Mouse (Mus musculus) erythroid progenitor cell, adult 5-6 weeks (primary cell): Measurements from ENCODE around the gene Nkapd1. TPM values are rescaled to one million over a fixed set of nuclear protein-coding genes. Genes with fewer than 3 reads are reported as not detected.

Experiments used
- total RNA-seq, 2 experiments: library from RNA; stranded (forward) in 1 of 2; stranded (reverse) in 1 of 2; fragments of 150-400 nt in 1 of 2; fragments of 186-747, 209-891 nt in 1 of 2; gene quantifications; 2 replicates each; pipeline versions ENCODE4 v1.2.3 to v1.2.4; 2015 to 2017; ENCODE audit warnings: low replicate concordance in 2 of 2

Gene Nkapd1
- total RNA-seq, 2 experiments from 2014 or later, result 7.2 to 11.3 TPM

Other genes starting within 250 kb of the Nkapd1 start
- not detected in 2 replicates for gene Plet1, start 122.9 kb downstream of the Nkapd1 start, total RNA-seq (2015; ENCODE audit: low replicate concordance)
- gene Plet1, start 122.9 kb downstream of the Nkapd1 start, total RNA-seq (2017; ENCODE audit: low replicate concordance), result not detected in 2 replicates
- gene Pts, start 88.7 kb downstream of the Nkapd1 start, total RNA-seq (2015; ENCODE audit: low replicate concordance), result 37.3 and 40.0 TPM in 2 replicates
- gene Pts, start 88.7 kb downstream of the Nkapd1 start, total RNA-seq (2017; ENCODE audit: low replicate concordance), result 3.7 and 17.7 TPM in 2 replicates
- gene Il18, start 62.6 kb downstream of the Nkapd1 start, total RNA-seq (2015; ENCODE audit: low replicate concordance), result 10.8 and 13.8 TPM in 2 replicates
- gene Il18, start 62.6 kb downstream of the Nkapd1 start, total RNA-seq (2017; ENCODE audit: low replicate concordance), result 1.1 and 11.3 TPM in 2 replicates
- not detected in 2 replicates for gene Bco2, start 62.3 kb downstream of the Nkapd1 start, total RNA-seq (2015; ENCODE audit: low replicate concordance)
- gene Bco2, start 62.3 kb downstream of the Nkapd1 start, total RNA-seq (2017; ENCODE audit: low replicate concordance), result not detected in 2 replicates
- gene Tex12, start 56.1 kb downstream of the Nkapd1 start, total RNA-seq (2015; ENCODE audit: low replicate concordance), result not detected in 2 replicates
- not detected in 2 replicates for gene Tex12, start 56.1 kb downstream of the Nkapd1 start, total RNA-seq (2017; ENCODE audit: low replicate concordance)
- 79.6 and 82.2 TPM in 2 replicates for gene Sdhd, start 13.7 kb downstream of the Nkapd1 start, total RNA-seq (2015; ENCODE audit: low replicate concordance)
- 43.1 and 59.0 TPM in 2 replicates for gene Sdhd, start 13.7 kb downstream of the Nkapd1 start, total RNA-seq (2017; ENCODE audit: low replicate concordance)
- gene Timm8b, start 13.6 kb downstream of the Nkapd1 start, total RNA-seq (2015; ENCODE audit: low replicate concordance), result 29.6 and 98.1 TPM in 2 replicates
- 22.5 and 77.4 TPM in 2 replicates for gene Timm8b, start 13.6 kb downstream of the Nkapd1 start, total RNA-seq (2017; ENCODE audit: low replicate concordance)
- gene Pih1d2, start 143 bp downstream of the Nkapd1 start, total RNA-seq (2015; ENCODE audit: low replicate concordance), result not detected in 2 replicates
- gene Pih1d2, start 143 bp downstream of the Nkapd1 start, total RNA-seq (2017; ENCODE audit: low replicate concordance), result 0.64 TPM in 1 of 2 replicates, not detected in the other
- gene Dlat, start 42.3 kb upstream of the Nkapd1 start, total RNA-seq (2015; ENCODE audit: low replicate concordance), result 8.0 and 12.3 TPM in 2 replicates
- 6.9 and 15.3 TPM in 2 replicates for gene Dlat, start 42.3 kb upstream of the Nkapd1 start, total RNA-seq (2017; ENCODE audit: low replicate concordance)
- gene Dixdc1, start 122.1 kb upstream of the Nkapd1 start, total RNA-seq (2015; ENCODE audit: low replicate concordance), result not detected in 2 replicates
- not detected in 2 replicates for gene Dixdc1, start 122.1 kb upstream of the Nkapd1 start, total RNA-seq (2017; ENCODE audit: low replicate concordance)
- gene 2310030G06Rik, start 129.1 kb upstream of the Nkapd1 start, total RNA-seq (2015; ENCODE audit: low replicate concordance), result not detected in 2 replicates
- not detected in 2 replicates for gene 2310030G06Rik, start 129.1 kb upstream of the Nkapd1 start, total RNA-seq (2017; ENCODE audit: low replicate concordance)
- gene Cryab, start 133.9 kb upstream of the Nkapd1 start, total RNA-seq (2015; ENCODE audit: low replicate concordance), result not detected in 2 replicates
- not detected in 2 replicates for gene Cryab, start 133.9 kb upstream of the Nkapd1 start, total RNA-seq (2017; ENCODE audit: low replicate concordance)
- gene Hspb2, start 134.9 kb upstream of the Nkapd1 start, total RNA-seq (2015; ENCODE audit: low replicate concordance), result not detected in 2 replicates
- not detected in 2 replicates for gene Hspb2, start 134.9 kb upstream of the Nkapd1 start, total RNA-seq (2017; ENCODE audit: low replicate concordance)
- gene Fdxacb1, start 150.8 kb upstream of the Nkapd1 start, total RNA-seq (2015; ENCODE audit: low replicate concordance), result 7.9 and 8.0 TPM in 2 replicates
- 6.8 and 8.2 TPM in 2 replicates for gene Fdxacb1, start 150.8 kb upstream of the Nkapd1 start, total RNA-seq (2017; ENCODE audit: low replicate concordance)
- gene Alg9, start 157.6 kb upstream of the Nkapd1 start, total RNA-seq (2015; ENCODE audit: low replicate concordance), result 16.8 and 45.4 TPM in 2 replicates
- gene Alg9, start 157.6 kb upstream of the Nkapd1 start, total RNA-seq (2017; ENCODE audit: low replicate concordance), result 11.4 and 14.8 TPM in 2 replicates
- gene 1110032A03Rik, start 158.1 kb upstream of the Nkapd1 start, total RNA-seq (2015; ENCODE audit: low replicate concordance), result 28.1 and 38.2 TPM in 2 replicates
- gene 1110032A03Rik, start 158.1 kb upstream of the Nkapd1 start, total RNA-seq (2017; ENCODE audit: low replicate concordance), result 15.9 and 21.1 TPM in 2 replicates
- 88.0 and 88.3 TPM in 2 replicates for gene Ppp2r1b, start 227.8 kb upstream of the Nkapd1 start, total RNA-seq (2015; ENCODE audit: low replicate concordance)
- gene Ppp2r1b, start 227.8 kb upstream of the Nkapd1 start, total RNA-seq (2017; ENCODE audit: low replicate concordance), result 87.7 and 116 TPM in 2 replicates